Mouse (Mus musculus): Measurements from ENCODE around the gene Klk1b8. TPM values are rescaled to one million over a fixed set of nuclear protein-coding genes. Genes with fewer than 3 reads are reported as not detected.
"Not testable (repeated sequence)": the region's sequence is repeated elsewhere in the genome, so short reads cannot be mapped to it uniquely, and the experiment has no call there.

Klk1b8 gene
- total RNA-seq (2015; ENCODE audit: low replicate concordance) (not detected in 2 replicates), total RNA-seq (2017; ENCODE audit: low replicate concordance) (not detected in 2 replicates)

DNA sequence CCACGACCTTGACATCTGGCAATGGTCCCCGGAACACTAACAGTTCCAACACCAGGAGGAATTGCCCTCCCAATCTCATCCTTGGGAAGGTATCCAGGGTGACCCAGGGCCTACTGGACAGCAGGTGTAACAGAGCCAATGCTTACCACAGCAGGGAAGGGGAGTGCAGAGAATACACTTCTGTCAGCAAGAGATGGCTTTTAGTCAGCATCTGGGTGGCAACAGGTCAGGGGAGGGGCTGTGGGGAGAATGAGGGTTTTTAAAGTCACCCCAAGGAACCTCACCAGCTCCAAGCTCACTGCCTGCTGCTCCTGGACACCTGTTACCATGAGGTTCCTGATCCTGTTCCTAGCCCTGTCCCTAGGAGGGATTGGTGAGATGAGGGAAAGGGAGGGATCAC, at the start of gene Klk1b8:
Gene Klk1b8 (plus strand): TSS at position 301 of the 400 bp plus-strand sequence.
- ATAC-seq (replicated peaks; ENCODE audit: low FRiP score, poor library complexity, severe bottlenecking): no peak

DNA sequence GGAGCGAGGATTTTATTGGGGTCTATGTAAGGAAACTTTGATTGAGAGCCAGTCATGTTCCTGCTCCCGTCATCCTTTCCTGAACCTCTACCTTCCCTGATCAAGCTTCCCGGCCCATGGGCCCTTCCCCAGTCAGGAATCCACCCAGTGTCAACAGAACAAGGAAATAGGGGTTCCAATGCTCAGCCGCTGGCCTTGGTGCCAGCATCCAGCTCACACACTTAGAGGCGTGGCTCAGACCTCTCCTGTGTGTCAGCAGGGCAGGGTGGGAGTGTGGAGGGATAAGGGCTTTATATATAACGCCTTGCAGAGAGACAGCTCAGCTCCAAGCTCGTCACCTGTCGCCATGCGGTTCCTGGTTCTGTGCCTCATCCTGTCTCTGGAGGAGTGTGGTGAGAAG, 35.6 kb upstream of the Klk1b8 start:
- no peak for ATAC-seq (replicated peaks; ENCODE audit: low FRiP score, poor library complexity, severe bottlenecking)

DNA sequence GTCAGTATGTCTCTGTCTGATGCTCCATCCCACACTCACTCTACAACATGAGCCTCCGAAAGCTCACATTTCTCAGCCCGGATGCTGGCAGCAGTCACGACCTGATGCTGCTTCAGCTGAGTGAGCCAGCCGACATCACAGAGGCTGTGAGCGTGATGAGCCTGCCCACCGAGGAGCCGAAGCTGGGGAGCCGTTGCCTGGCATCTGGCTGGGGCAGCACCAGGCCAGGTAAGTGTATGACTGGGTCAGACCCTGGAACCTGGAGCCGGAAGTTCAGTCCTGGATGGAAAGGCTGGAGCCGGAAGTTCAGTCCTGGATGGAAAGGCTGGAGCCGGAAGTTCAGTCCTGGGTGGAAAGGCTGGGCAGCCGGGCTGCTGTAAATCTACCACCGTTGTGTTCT, 32.0 kb upstream of the Klk1b8 start:
- ATAC-seq (replicated peaks; ENCODE audit: low FRiP score, poor library complexity, severe bottlenecking): no peak

DNA sequence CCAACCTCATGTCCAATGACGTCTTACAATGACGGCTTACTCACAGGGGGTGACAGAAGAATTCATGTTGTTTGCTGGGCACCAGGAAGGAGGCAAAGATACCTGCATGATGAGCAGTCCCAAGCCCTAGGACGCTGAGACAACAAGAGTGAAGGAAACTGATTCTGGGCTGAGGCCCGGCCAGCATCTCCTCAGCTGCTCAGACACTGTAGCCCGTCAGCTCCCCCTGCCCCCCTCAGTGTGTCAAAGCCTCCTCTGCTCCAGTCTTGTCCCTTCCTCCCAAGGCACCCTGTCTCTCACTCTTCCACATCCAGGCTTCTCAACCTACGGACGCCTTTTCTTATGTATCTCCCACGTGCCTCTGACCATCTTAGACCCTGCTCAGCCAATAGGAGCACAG, 31.6 kb upstream of the Klk1b8 start:
- no peak for ATAC-seq (replicated peaks; ENCODE audit: low FRiP score, poor library complexity, severe bottlenecking)

DNA sequence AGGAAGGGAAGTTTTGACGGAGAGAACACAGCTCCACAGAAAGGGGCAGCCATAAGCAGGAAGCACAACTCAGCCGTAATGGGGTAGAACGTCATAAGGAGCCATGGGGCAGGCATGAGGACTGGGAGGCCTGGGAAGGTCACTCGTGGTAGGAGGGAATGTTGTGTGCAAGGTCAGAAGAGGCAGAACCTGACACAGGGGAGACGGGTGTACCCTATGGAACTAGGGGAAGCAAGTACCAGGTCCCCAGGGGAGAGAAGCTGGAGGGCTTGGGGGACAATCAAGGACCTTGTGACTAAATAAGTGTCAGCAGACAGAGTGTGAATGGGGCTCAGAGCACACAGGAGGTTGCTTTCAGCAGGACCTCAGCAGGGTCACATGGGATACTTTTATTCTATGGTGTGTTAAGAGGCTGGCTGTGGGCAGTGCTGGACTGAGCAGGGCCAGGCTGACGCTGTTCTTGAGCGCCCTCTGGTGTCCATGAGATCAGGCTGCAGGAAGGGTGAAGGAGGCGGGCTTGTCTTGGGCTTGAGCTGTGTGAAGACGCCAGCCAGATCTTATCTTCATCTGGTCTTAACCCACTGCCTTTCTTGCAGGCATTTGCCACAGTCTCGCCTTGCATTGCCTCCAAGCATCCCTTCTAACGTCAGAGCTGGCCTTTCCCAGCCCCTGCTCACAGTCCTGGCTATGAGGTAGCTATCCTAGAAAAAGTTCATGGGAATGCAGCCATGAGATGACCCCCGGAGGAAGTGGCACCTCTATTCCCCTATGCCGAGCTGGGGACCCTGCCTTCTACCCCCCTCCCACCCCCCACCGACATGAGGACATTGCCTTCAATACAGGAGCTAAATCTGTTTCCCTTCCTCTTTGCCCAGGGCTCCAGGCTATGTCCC, 30.7 kb upstream of the Klk1b8 start:
- 0 out of 2 replicates have a peak, but pooled peaks have one; percentile 62 for ATAC-seq (replicated peaks; ENCODE audit: low FRiP score, poor library complexity, severe bottlenecking)

DNA sequence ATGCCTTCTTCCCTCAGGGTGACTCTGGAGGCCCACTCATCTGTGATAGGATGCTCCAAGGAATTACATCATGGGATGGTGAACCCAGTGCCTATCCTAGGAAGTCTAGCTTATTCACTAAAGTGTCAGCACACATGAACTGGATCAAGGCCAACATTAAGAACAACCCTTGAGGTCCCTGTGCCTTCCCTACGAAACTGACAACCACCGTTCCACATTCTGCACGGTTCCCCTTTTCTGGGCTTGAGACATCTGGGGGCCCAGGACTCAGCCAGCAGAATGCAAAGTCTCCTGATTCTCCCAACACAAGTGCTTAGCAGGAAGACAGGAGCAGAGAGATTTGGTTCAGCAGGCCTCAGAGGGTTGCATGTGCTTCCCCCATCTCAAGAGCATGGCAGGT, 29.9 kb upstream of the Klk1b8 start:
- ATAC-seq (replicated peaks; ENCODE audit: low FRiP score, poor library complexity, severe bottlenecking): no peak

DNA sequence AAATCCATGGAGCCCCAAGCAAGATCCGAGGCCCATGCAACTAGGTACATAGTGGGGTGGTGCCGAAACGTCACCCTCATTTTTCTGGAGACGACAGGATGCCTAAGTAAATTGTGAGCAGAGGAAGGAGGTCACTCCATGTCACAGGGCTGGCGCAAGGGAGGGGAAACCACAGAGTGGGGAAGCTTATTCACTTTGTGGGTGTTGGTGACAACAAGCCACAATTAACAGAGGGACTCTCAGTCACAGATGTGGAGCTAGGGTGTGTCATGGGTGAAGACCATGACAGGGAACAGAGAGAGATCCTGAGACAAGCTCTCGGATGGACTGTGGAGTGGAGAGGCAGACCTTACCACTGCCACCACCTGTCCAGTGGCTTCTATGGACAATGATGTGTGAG, 29.4 kb upstream of the Klk1b8 start:
- ATAC-seq (replicated peaks; ENCODE audit: low FRiP score, poor library complexity, severe bottlenecking): no peak

DNA sequence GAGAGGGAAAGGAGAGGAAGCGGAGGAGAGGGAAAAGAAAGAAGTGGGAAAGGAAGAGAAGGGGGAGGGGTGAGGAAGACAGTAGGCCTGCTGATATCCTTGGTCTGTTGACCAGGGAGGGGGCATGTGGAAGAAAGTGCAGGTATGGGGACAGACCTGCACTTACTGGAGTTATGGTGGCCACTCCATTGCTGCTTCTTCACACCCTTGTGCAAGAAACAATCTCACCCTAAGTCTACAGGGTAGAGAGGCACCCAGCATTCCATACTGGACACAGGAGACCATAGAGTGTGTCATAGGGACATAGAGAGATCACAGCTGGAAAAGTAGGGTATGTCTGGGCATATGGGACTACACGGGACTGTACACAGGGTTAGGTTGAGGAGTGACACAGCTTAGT, 28.5 kb upstream of the Klk1b8 start:
- ATAC-seq (replicated peaks; ENCODE audit: low FRiP score, poor library complexity, severe bottlenecking): no peak

DNA sequence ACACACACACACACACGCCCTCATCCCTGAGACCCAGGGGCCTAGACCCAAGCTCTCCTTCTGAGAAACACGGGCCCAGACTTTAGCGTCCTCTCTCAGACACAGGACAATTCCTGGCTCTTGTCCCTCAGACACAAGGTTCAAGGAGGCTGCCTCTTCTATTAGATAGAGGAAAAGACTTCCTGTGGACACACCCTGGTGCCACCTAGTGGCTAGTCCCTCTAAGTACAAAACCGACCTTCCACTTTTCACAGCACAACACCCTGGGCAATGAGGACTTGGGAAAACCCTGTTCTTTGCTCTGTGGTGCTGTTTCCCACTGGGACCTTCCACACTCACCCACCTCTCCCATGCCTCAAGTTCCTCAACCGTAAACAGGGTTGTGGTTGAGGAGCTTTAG, 24.5 kb upstream of the Klk1b8 start:
- ATAC-seq (replicated peaks; ENCODE audit: low FRiP score, poor library complexity, severe bottlenecking): no peak

DNA sequence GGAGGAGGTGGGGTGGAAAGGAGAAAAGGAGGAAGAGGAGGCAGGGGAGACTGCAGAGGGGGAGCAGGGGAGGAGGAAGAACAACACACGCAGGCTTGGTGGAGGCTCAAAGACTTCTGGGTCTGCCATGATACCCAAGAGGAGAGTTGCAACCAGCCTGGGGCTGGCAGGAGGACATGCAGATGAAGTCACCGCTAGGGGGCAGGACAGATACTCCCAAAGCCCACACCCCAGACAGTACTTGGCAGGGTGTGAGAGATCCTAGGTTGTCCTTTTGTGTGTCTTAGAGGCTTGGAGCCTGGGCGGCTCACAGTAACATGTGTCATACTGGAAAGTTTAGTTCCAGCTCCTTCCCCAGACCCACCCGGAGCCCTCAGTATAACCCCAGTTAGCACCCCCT, 21.9 kb upstream of the Klk1b8 start:
- no peak for ATAC-seq (replicated peaks; ENCODE audit: low FRiP score, poor library complexity, severe bottlenecking)

DNA sequence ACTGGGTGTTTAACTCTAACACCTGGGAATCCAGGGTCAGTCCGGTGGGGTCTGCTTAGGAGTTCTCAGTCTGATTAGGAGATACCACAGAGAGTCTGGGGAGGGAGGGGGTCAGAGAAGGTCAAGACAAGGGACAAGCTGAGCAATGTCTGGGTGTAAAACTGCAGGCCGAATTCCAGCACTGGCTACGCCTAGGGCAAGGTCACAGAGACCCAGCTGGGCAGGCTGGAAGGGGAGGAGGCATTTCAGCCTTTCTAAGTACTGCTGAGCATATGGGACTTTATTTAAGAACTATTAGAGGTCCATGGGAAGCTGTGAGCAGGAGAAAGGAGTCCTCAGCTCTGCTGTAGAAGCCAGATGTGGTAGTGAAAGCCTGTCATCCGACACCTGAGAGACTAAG, 18.1 kb upstream of the Klk1b8 start:
- no peak for ATAC-seq (replicated peaks; ENCODE audit: low FRiP score, poor library complexity, severe bottlenecking)

DNA sequence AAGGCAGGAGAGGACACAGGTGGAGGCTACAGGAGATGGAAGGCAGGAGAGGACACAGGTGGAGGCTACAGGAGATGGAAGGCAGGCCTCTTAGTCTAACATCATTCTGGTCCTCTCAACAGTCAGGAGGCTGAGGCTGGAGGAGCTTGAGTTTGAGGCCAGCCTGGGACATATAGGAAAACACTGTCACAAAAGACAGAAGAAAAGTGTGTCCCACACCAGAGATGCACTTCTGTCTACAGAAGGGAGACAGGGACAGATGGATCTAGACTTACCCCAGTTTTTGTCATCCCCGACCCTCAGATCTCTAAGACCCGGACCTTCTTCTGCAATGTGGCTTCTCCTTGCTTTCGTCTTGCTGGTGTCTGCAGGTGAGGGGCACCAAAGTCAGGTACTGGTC, 17.0 kb upstream of the Klk1b8 start, which contains the start of gene Klk15:
Gene Klk15 (plus strand): TSS at position 301 of the 400 bp plus-strand sequence.
- no peak for ATAC-seq (replicated peaks; ENCODE audit: low FRiP score, poor library complexity, severe bottlenecking)

DNA sequence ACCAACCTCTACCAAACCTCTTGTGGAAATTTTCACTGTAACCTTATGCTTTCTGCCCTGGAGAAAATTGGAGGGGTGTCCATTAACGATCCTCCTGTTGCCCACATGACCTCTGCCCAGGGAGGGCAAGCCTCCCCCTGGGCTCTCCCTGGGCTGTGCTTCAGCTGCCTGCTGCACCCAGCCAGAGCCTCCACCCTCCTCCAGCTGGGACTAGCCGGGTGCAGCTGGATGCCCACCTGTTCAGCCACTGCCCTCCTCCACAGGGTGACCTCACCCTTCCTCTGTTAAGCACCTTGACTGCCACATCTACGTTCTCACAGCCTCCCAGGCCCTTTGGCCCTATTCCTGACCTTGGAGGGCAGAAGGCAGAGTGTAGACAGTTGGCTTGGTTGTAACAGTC, 15.7 kb upstream of the Klk1b8 start:
- ATAC-seq (replicated peaks; ENCODE audit: low FRiP score, poor library complexity, severe bottlenecking): no peak

DNA sequence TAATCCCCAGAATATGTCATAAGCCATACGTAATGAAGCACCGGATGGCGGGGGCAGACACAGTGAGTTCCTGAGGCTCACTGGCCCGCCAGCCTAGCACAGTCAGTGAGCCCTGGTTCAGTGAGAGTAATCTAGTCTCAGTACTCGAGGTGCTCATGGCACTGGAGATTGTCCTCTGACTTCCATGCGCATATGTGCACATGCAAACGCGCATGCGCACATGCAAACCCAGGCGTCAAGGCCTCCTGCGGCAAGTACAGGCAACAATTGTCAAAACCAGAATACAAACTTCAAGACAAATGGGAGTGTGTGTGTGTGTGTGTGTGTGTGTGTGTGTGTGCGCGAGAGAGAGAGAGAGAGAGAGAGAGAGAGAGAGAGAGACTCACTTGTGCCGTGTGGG, 13.9 kb upstream of the Klk1b8 start:
- no peak for ATAC-seq (replicated peaks; ENCODE audit: low FRiP score, poor library complexity, severe bottlenecking)

DNA sequence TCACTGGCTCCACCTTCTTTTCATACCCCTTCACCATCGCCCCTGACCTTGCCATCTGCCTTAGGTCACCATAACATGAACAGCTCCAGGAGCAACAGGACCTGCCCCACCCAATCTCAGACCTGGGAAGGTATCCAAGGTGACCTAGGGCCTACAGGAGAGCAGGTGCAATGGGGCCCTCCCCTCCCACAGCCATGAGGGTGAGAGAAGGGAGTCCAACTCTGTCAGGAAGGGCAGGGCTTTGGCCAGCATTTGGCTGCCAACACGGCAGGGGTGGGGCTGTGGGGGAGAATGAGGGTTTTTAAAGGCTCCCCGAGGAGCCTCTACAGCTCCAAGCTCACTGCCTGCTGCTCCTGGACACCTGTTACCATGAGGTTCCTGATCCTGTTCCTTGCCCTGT, 8.2 kb upstream of the Klk1b8 start:
- not testable (repeated sequence) for ATAC-seq (replicated peaks; ENCODE audit: low FRiP score, poor library complexity, severe bottlenecking)

DNA sequence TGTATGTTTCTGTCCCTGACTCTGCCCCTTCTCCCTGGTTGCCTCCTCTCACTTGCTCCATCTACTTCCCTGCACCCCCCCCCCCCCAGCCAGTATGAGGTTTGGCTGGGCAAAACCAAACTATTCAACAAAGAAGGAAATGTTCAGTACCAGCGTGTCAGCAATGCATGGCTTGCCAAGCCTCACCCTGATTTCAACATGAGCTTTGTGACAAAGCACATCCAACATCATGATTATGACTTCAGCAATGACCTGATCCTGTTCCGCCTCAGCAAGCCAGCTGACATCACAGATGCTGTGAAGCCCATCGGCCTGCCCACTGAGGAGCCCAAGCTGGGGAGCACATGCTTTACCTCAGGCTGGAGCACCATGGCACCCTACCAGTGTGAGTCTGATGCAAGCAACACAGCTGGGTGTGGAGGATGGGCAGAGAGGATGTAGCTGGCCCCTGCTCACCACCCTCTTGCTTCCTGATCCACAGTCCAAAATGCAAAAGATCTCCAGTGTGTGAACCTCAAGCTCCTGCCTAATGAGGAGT, 5.7 kb upstream of the Klk1b8 start:
- no peak for ATAC-seq (replicated peaks; ENCODE audit: low FRiP score, poor library complexity, severe bottlenecking)

DNA sequence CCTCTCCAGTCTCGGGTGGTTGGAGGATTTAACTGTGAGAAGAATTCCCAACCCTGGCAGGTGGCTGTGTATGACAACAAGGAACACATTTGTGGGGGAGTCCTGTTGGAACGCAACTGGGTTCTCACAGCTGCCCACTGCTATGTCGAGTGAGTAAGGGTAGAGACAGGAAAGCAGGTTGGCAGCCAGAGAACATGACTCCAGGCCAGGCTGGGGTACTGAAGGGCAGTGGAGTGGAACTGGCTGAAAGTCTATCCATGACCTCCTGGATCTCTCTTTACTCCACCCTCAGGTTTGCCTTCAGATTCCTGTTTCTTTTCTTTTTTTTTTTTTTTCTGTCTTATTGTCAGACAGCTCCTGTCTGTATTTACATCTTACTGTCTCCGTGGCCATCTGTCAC, 2.2 kb downstream of the Klk1b8 start:
- ATAC-seq (replicated peaks; ENCODE audit: low FRiP score, poor library complexity, severe bottlenecking): no peak

DNA sequence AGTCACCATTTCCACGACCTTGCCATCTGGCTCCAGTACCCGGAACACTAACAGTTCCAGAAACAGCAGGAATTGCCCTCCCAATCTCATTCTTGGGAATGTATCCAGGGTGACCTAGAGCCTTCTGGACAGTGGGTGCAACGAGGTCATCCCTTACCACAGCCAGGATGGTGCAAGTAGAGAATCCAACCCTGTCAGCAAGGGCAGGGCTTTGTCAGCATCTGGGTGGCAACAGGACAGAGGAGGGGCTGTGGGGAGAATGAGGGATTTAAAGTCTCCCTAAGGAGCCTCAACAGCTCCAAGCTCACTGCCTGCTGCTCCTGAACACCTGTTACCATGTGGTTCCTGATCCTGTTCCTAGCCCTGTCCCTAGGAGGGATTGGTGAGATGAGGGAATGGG, 16.0 kb downstream of the Klk1b8 start, which contains the start of gene Klk1b1:
Gene Klk1b1 (plus strand): TSS at position 301 of the 400 bp plus-strand sequence.
- no peak for ATAC-seq (replicated peaks; ENCODE audit: low FRiP score, poor library complexity, severe bottlenecking)

DNA sequence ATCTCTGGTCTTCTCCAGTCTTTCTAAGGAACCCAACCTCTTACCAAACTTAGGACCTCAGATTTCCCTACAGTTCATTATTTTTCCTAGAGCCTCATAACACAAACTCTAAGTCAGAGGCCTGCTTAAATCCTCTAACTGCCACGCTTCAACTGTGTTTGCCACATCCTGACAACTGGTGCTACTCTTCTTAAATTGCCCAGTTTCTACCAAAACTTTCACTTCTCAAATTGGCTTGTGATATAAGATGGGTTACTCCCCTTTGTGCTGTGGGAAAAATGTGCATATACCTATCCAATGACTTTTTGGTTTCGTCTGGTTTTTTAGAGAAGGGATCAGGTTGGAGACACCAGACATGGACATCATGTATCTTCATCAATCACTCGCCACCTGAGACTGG, 16.6 kb downstream of the Klk1b8 start:
- no peak for ATAC-seq (replicated peaks; ENCODE audit: low FRiP score, poor library complexity, severe bottlenecking)

DNA sequence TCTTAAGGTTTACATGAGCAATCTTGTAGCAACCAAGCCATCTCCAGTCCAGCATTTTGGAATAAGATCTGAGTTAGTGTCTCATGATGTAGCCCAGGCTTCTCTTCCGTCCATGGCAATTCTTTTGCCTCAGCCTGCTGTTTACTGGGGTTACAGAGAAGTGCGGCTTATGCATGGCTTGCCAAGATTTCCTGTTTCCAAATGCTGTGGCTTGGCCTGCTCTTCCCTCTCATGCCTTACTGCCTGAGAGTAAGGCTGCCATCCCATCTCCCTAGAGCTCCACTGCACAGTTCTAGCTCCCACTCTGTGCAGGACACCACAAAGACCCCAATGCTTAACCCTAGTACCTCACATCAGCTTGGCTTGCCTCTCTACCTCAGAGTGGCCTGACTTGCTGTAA, 17.1 kb downstream of the Klk1b8 start:
- ATAC-seq (replicated peaks; ENCODE audit: low FRiP score, poor library complexity, severe bottlenecking): no peak

DNA sequence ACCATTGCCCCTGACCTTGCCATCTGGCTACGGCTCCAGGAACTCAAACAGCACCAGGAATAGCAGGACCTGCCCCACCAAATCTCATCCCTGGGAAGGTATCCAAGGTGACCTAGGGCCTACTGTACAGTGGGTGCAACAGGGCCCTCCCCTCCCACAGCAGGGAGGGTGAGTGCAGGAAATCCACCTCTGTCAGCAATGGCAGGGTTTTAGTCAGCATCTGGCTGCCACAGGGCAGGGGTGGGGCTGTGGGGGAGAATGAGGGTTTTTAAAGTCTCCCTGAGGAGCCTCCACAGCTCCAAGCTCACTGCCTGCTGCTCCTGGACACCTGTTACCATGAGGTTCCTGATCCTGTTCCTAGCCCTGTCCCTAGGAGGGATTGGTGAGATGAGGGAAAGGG, 25.3 kb downstream of the Klk1b8 start, which contains the start of gene Klk1b9:
Gene Klk1b9 (plus strand): TSS at position 301 of the 400 bp plus-strand sequence.
- ATAC-seq (replicated peaks; ENCODE audit: low FRiP score, poor library complexity, severe bottlenecking): not testable (repeated sequence)
